Mouse (Mus musculus) layer of hippocampus, postnatal 10 days (tissue): ENCODE data around the gene Phactr4. TPM values are rescaled to one million over a fixed set of nuclear protein-coding genes. Genes with fewer than 3 reads are reported as not detected.

ENCODE experiments used
- DNase-seq, 2 experiments: peaks; one replicate each; pipeline ENCODE4 v3.0.0; 2021; ENCODE audit warnings: low spot score in 2 of 2
- total RNA-seq, 2 experiments: library from RNA; stranded (reverse); gene quantifications; 2 replicates each; pipeline ENCODE4 v1.2.3; 2021

Phactr4 gene
- total RNA-seq, 2 experiments from 2014 or later: 8.1 to 11.1 TPM

DNA sequence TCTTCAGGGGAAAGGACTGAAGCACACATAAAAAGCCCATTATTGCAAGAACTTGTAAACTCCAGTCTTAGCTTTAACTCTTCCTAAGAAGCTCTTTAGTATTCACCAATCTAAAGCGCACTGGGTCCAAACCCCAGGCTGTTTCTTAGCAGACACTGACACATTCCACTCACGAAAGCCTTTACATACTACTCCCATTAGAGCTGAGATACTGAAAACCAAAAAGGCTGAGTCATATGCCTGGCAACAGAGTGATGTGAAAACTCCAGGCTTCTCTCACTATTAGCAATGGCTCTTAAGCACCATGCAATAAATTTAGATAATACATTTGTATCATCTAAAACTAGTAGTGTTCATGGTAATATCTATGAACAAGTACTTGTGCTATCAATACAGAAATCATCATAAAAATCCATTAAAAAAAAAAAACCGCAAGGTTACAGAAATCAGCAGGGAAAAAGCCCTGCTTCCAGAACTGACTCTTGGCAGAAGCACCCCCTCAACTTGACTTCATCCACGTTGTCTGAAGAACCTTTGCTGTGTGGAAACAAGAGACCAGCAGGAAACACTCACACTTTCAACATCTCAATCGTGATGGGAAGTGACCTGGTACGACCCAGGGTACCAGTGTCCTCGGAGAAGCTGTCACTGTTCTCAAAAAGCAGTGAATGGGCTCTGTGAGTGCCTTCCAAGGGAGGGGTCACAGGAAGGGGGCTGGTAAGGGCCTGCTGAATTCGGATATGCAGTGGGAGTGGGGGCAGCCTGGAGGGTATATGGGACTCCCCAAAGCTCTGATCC lies 52.1 kb downstream of the Phactr4 start:
- no peak for DNase-seq

DNA sequence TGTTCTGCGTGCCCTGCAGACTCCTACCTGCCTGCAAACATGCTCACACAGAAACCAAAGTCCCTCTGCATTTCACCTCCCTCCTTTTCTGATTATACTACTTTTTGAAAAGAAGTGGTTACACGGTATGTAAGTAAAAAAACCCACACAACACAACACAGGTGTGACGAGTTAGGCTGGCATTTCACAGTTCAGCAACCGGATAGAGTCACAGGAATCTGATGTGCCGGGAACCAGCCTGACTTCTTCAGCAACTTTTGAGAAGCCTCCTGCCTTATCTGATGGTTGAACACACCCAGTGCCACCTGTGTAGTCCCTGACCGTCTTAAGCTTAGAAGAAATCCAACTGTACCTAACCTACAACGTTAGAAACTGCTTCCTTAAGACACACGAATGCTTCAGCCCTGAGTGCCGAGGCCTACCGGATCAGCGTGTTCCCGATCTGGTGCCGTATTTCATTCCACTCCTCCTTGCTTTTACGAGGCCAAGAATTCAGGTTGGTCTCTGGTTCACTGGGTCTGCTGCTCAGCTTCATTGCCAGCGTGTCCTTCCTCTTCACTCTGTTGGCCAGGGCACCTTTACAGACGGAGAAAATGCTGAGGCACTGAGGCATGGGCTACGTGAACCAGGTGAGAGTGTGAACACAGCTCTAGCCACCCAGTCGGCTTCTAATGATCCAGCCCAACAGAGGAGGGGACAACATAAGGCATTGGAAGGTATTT lies 54.6 kb downstream of the Phactr4 start:
- no peak for DNase-seq

DNA sequence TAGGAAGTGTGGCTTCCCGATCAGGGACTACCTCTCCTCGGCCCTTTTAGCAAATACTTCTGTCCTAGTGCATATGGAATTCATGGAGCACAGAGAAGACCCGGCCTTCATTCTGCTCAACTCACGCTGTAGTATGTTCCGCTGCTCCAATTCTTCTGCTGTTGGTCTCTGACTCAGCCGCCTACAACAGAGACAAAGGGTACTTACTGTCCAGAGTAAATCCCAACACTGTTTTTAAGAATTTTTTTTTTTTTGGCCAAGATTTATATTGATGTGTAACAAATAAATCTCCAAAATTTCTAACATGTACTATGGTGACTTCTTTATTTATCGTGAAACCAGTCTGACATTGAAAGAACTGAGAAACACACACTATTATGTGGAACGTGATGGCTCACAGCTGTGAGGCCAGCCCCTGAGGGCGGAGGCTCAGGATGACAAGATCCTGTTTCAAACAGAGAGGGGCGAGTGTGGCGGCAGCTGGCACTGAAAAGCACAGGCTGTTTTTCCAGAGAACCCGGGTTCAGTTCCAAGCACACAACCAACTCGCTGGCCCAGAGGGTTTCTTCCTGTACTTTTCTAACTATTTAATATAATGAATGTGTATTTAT lies 56.7 kb downstream of the Phactr4 start:
- DNase-seq: no peak

DNA sequence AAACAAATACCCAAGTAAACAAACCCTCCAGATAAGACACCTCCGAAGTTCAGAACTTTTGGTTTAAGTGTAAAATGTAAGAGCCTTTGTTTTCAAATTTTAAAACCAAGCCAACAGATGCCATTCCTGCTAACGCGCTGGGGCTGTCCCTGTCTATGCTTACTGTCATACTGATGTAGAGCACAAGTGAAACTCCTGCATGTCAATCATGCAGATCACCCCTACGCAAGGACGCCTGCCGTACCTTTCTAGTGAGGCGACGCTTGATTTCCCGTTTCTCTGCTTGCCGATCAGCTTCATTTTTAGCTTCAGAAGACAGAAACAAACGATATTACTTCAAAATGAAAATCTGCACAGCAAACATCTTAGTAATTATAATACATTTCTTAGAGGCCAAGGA lies 58.8 kb downstream of the Phactr4 start:
- no peak for DNase-seq

DNA sequence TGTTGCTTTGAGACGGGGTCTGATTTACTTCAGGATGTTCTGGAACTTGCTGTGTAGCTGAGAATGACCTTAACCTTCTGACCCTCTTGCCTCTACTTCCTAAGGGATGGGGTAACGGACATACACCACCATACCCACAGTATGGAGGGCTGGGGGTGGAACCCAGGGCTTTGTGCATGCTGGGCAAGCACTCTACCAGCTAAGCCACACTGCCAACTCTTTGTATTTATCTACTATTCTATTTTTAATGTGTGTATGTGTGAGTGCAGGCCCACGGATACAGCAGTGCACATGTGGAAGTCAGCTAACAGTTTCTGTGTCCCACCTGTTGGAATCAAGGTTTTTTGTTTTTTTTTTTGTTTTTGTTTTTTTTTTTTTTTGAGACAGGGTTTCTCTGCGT lies 62.8 kb downstream of the Phactr4 start:
- DNase-seq: no peak

DNA sequence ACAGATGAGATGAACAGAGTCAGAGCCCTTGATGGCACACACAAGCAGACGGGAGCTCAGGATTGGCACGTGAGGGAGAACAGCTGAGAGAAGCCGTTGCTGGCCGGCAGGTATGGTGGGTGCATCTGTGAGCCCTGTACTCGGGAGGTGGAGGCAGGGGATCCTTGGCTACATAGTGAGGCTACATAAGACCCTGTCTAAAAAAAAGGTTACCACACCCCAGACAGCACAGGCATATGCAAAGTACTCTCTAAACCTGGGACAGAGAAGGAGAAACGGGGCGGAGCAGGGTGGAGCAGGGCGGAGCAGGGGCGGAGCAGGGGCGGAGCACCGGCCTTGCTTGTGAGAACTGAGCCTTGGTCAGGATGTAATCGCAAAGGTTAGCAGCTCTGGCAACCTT lies 66.1 kb downstream of the Phactr4 start:
- DNase-seq: peak; percentile 10 to 31

DNA sequence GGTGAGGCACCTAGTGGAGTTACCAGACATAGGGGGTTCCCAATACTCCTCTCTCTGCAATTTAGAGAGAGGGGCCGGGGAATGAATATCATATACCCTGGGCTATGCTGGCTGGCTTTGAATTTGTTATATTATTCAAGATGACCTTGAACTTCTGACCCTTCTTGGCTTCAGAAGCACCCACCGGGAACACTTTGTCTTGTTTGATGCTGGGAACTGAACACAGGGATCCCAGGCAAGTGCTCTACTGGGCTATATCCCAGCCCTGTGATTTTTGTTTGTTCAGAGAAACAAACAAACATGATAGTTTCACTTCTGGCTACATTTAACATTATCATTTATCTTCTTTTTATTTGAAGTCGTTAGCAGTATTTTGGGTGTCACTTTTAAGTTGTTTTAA lies 66.9 kb downstream of the Phactr4 start:
- no peak for DNase-seq

DNA sequence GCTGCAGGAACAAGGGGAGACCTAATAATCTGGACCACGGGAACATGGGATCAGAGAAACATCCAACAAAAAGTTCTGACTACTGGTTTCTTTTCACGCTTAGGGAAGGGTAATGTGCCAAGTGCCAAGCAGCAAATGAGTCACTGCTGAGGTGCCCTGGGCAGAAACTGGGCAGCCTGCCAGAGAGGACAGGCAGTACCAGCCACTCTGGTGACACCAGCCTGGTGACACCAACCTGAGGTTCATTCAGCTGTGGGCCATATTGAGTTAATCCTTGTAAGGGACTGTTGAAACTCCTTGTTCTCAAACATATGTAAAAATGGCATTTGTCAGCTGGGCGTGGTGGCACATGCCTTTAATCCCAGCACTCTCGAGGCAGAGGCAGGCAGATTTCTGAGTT lies 67.7 kb downstream of the Phactr4 start:
- DNase-seq: peak in 1 of 2 experiments; percentile 6

DNA sequence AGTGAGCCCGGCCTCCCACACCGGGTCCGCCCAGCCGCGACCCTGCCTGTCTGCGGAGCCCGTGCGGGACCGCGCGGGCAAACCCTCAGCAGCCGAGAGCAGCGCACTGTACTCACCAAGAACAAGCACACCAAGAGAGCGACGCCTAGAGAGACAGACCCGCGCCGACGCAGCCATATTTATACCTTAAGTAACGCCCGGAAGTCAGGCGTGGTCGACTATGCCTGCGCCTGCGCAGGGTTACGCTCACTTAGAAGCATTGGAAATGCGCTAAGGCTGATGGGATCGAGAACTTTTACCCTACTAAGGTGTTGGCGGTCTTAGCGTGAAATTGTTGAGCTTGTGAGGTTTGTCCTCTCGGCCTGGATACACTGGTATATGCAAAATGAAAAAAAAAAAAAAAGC lies 68.8 kb downstream of the Phactr4 start, which contains the start of gene Rcc1:
Gene Rcc1 (minus strand): TSS at position 125 of the 405 bp plus-strand sequence.
- peak; percentile 78 to 83 for DNase-seq

DNA sequence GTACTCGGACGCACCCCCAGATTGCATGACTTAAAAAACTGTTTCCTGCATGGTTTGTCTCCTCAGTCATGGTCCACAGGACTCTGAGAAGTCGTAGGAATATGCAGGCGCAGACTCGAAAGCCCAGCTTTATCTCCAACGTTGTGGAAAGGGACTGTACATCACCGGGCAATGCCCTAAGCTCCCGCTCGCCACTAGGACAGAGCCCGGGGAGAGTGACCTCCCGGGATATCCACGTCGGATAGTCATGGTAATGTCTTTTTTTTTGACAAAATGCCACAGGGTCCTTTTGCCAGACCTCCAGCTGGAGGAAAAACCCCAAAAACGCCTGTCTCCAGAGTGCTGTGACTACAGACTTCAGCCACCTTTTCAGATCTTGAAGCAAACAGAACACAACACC lies 69.5 kb downstream of the Phactr4 start:
- DNase-seq: no peak

DNA sequence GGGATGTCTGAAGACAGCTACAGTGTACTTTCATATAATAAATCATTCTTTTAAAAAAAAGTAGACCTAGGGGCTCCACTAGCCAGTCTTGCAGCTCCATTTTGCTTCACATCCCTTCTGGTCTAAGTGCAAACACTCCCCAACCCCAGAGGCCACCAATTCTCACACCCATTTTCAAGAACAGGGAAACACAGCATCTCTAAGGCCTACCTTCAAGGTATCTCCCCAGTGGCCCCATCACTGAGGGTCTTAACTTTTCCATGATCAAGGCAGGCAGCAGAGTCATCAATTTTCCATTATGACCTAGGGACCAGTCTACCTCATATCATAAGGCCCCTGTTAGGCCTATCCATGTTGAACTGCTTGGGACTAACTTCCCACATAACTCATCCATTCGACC lies 70.9 kb downstream of the Phactr4 start:
- DNase-seq: no peak

DNA sequence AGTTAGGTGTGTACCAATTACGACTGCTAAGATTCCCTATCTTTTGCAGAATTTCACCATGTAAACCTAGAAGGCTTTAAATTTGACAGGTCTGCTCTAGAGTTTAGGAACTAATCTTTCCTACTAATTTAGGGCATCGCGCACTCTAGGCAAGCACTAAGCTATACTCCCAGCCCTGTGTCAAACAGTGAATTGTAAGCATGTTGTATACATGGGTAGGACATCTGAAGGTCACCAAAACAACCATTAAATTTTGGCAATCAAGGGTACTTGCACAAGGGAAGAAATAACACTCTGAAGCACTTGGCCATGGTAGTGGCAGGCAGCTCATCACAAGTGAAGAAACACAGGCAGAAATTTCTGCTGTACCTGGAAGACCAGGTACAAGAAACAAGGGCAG lies 71.4 kb downstream of the Phactr4 start:
- DNase-seq: no peak

DNA sequence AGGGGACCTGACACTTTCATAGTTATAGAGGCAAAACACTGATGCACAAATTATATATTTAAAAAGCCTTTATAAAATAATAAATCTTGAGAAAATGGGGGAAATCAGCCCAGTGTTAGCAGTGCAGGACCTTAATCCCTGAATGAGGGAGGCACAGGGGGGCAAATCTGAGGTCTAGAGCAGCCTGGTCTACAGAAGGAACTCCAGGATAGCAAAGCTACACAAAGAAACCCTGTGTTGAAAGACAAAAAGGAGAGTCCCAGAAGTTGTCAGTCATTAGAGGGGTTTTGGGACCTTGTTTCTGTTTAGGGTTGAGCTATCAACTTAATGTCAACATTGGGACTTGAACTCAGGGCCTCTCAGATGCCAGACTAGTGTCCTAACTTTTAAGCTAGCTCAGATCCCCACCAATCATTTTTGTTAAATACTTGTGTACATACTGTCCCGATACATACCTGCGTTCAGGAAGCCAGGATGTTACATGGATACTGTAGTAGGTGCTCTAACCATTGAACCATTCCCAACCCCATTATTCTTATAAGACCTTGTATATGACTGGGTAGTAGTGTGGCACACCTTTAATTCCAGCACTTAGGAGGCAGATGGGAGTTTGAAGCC lies 72.1 kb downstream of the Phactr4 start:
- no peak for DNase-seq

DNA sequence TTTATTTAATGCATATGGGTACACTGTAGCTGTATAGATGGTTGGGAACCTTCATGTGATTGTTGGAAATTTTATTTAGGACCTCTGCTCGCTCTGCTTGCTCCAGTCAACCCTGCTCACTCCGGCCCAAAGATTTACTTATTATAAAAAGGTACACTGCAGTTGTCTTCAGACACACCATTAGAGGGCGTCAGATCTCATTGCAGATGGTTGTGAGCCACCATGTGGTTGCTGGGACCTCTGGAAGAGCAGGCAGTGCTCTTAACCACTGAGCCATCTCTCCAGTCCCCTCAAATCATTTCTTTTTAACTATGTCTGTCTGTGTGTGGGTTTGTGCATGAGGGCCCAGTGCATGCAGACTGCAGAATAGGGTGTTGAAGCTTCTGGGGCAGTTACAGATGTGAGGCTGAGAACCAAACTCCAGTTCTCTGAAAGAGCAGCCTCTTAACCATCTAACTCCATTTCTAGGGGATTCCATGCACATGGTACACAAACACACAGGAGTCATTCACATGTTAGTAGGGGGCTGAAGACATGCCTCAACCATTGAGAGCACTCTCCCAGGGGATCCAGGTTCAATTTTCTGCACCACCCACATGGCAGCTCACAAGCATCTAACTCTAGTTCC lies 72.7 kb downstream of the Phactr4 start:
- DNase-seq: no peak

DNA sequence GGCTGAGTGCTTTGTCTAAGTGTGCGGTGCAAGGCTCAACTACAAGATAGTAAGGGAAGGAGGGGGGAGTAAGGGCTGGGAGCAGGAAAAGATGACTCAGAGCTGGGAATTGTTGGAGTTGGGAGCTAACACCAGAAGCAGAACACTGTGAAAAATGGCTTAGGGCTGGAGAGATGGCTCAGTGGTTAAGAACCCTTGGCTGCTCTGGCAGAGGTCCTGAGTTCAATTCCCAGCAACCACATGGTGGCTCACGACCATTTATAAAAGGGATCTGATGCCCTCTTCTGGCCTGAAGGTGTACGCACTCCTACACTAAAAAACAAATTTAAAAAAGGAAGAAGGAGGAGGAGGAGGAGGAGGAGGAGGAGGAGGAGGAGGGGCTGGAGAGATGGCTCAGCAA lies 75.6 kb downstream of the Phactr4 start:
- DNase-seq: no peak

DNA sequence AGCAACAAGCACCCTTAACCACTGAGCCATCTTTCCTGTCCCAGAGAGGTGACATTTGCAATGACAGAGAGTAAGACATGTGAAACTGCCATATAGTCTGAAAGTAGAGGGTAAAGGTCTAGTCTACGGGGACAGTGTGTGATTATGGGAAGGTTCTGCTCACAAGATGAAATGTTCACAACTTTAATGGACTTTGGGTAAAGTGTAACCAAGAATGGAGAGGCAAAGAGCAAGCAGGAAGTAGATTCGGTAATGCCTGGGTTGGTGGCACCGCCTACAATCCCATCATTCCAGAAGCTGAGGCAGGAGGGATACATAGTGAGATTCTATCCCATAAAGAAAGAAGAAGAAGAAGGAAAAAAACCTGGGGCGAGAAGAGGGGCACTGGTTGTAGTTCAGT lies 76.0 kb downstream of the Phactr4 start:
- DNase-seq: no peak

DNA sequence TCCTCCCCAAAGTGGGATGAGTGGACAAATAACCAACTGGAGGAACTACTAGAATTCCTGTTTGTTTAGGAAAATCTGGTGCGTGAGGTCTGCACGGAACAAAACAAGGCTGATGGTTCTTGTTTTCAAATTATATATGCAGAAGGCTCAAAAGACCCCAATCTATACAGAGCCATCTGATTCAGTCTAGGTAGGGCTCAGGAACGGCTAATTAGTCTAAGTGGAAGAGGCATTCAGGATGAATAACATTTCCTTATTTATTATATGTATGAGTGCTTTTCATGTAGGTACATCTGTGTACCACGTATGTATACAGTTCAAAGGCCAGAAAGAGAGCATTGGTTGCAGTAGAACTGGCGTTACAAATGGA lies 76.5 kb downstream of the Phactr4 start:
- DNase-seq: no peak

DNA sequence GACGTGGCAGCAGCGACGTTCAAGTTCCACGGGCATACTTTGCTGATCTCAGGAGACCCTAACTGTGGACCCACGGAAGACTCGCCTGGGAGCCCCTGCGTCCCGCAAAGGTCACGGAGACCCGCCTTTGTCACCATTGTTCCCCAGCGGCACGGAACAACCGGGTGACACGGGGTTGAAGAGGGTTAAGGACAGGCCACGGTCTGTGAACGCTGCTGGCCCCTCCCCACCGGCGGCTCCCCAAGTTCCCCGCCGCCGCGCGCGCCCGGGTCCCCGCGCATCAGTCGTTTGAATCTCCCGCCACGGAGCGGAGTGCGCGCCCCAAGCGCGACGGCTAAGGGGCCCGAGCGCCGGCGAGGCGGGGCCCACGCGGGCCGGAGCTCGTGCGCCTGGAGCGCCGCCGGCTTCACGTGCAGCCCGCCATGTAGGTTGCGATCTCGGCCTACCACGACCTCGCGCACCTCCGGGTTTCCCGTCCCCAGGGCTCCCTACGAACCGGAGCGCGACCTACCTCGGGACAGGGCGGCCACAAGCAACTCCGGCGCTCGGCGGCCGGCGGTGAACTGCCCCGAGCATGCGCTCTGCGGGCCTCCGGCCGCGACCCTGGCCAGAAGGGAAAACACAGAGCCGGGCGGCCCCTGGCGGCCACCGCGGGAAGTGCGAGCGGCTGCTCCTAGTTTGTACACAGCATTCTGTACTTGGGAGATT lies 77.0 kb downstream of the Phactr4 start:
- peak; percentile 97 to 98 for DNase-seq

DNA sequence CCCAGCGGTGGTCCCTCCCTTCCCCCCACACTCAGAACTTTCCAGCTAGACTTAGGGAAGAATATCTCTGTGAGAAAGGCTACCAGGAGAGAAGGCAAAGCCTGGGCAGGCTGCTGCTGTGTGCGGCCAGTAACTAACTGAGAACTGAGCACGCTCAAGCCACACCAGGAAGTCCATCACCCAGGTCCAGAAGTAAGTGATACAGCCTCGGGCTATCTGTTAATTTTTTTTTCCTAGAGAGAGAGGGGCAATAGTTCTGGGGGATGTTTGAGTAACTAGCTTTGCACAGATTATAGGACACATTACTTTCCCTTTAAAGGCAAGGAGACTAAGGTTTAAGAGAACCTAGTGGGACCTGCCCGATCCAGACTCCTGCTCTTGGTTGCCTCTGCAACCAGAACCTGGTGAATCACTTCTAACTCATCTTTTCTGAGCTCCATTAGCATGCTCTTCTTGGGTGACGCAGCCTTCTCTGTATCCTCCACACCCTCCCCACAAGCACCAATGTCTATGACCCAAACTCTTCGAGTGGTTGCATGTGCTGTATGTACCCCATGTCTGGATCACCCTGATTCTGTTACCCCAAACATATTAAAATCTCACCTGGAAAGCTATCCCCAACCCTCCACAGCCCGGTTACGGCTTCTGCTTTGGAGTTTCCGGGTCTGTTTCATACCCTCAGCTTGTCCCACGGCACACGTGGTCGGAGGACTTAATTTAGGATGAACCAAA lies 77.7 kb downstream of the Phactr4 start:
- no peak for DNase-seq

DNA sequence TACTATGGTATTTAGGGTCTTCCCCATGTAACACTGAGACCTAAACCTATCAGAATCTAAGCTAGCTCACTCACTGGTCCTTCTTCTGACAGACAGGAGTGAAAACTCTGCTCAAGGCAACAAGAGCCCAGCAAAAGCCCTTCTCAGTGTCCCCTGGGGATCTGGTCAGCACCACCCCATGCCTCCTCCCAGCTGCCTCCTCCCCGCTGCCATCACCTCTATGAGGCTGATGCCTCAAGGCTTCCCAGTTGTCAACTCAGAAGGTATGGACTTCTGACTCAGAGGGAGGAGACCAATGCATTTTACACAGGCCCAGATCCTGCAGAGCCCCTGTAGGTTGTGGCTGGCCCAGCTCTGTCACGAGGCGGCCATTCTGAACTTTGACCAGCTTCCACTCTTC lies 80.8 kb downstream of the Phactr4 start:
- no peak for DNase-seq
